13 mouse cellular contexts compared by ENCODE assay signal in the genomic region with DNA sequence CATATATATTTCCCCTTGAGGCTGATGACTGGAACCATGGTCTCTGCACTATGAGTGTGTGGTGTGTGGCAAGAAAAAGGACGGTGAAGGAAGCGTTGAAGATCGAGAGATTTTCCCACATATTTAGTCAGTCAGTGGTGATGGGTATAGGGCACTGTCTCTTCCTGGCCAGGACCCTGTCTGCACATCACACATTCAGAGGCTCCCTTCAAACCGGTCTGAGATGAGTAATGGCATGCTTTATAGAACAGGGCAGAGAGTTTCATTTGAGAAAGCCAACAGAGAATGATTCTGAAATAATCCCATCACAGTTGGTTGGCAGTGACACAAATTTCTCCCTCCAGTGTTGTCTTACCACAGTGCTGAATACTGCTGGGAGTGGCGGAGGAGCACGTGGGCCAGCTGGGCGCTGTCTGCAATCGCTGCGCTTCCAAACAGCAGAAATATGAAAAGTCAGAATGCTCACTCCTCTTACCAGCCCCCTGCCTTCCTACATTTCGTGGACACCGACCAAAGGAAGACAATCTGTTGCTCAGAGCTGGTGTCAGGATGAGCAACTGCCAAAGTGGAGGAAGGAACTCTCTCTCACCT.
A peak's percentile ranks its signal among the peaks of the same experiment; 100 is the strongest.
DNase-seq lines count a peak whose midpoint lies in the region; ATAC-seq lines count a peak whose summit lies in the region.
"Had no signal": no experiment of that assay in that cellular context is flagged by ENCODE, and none has a peak within 500 bp of the region (broad histone marks: within the 10 kb centered on the region; RNA-seq: fewer than 3 reads in every experiment).

No protein-coding gene starts in this region.

- intact Hi-C loops in left cerebral cortex, postnatal 14 days (cut with DNase I) = loop anchor here (2.0 kb wide), 1 partner anchor 92 kb away; no protein-coding TSS in a partner anchor

- ATAC-seq in monocyte, adult 5-6 weeks (replicated peaks; ENCODE audit: insufficient number of reproducible peaks, low FRiP score, low TSS enrichment, poor library complexity, severe bottlenecking) = no peak
- ATAC-seq in cerebellum, adult (ENCODE audit: insufficient number of reproducible peaks, low FRiP score, low TSS enrichment) = no peak
- ATAC-seq: intestine, embryonic 16.5 days had no signal

- DNase-seq in layer of hippocampus, adult 11-12 months (ENCODE audit: low spot score) = peak; percentile 63
- no peak for DNase-seq in layer of hippocampus, adult 9-10 months (ENCODE audit: low spot score)
- peak; percentile 62 to 72 for DNase-seq in frontal cortex, postnatal 36 days (ENCODE audit: low spot score in 2 of 2)
- peak; percentile 62 to 78 for DNase-seq in left cerebral cortex, postnatal 14 days (ENCODE audit: low spot score in 2 of 2)
- DNase-seq in right cerebral cortex, postnatal 14 days = peak; percentile 55
- no peak for DNase-seq in urinary bladder, postnatal 14 days (ENCODE audit: low spot score)
- DNase-seq: adrenal gland, adult 2 months; heart, postnatal 10 days; liver, embryonic 13.5 days; thymus, postnatal 4 days had no signal

Comparison
In these comparisons a context has a peak if more than half of its experiments do, and no peak if none do; other contexts are left out.
1. DNase-seq: peak in layer of hippocampus, adult 11-12 months (single experiment), frontal cortex, postnatal 36 days (2 of 2), left cerebral cortex, postnatal 14 days (2 of 2) and right cerebral cortex, postnatal 14 days (single experiment); none in layer of hippocampus, adult 9-10 months (single experiment) and urinary bladder, postnatal 14 days (single experiment).